Mouse (Mus musculus) hindbrain, embryonic 13.5 days (tissue): ENCODE data around the gene Ramp2. TPM values are rescaled to one million over a fixed set of nuclear protein-coding genes. Genes with fewer than 3 reads are reported as not detected.

Experiments
- ATAC-seq: fragments of 200-750 bp; cut with Nextera tagmentation; 2 replicates; pipeline ENCODE4 v1.8.0; 2017; ENCODE audit warnings: moderate TSS enrichment; ENCODE audit not compliant: low FRiP score
- H3K27ac ChIP-seq: fragments of 300-500 bp; sonication (generic); 2 replicates; pipeline ENCODE4 v1.5.1; 2015; ENCODE audit warnings: inconsistent platforms, mild to moderate bottlenecking, moderate library complexity
- H3K27me3 ChIP-seq: fragments of 300-500 bp; sonication (generic); 2 replicates; pipeline ENCODE4 v1.6.1; 2015; ENCODE audit warnings: mild to moderate bottlenecking, inconsistent platforms
- H3K36me3 ChIP-seq: fragments of 300-500 bp; sonication (generic); 2 replicates; pipeline ENCODE4 v1.6.1; 2015; ENCODE audit warnings: mild to moderate bottlenecking, inconsistent platforms
- H3K4me1 ChIP-seq: fragments of 300-500 bp; sonication (generic); replicated peaks from 2 replicates; pipeline ENCODE4 v1.6.1; 2015; ENCODE audit warnings: inconsistent platforms
- H3K4me2 ChIP-seq: fragments of 300-500 bp; sonication (generic); 2 replicates; pipeline ENCODE4 v1.6.1; 2015; ENCODE audit warnings: inconsistent platforms, mild to moderate bottlenecking, moderate library complexity
- H3K4me3 ChIP-seq: fragments of 300-500 bp; sonication (generic); 2 replicates; pipeline ENCODE4 v1.5.1; 2015; ENCODE audit warnings: mild to moderate bottlenecking, inconsistent platforms
- H3K9ac ChIP-seq: fragments of 300-500 bp; sonication (generic); 2 replicates; pipeline ENCODE4 v1.6.1; 2015; ENCODE audit warnings: mild to moderate bottlenecking, inconsistent platforms
- H3K9me3 ChIP-seq: fragments of 300-500 bp; sonication (generic); 2 replicates; pipeline ENCODE4 v1.6.1; 2016; ENCODE audit warnings: inconsistent platforms
- WGBS: fragments of 180-500 bp; shearing (Covaris S2); methylation state at CpG from one replicate; pipeline ENCODE4 v1.1.7; 2015; 5-methylcytosine and 5-hydroxymethylcytosine counted together
- polyA plus RNA-seq: library from polyadenylated mRNA; unstranded; fragments of >200 nt; fragmentation: Nextera tagmentation; extraction: Ambion mirVana; gene quantifications from 2 replicates; pipeline ENCODE4 v1.2.1, GENCODE M21; 2015

Ramp2 gene
- polyA plus RNA-seq, 1 experiment from 2014 or later = 94.9 TPM

DNA sequence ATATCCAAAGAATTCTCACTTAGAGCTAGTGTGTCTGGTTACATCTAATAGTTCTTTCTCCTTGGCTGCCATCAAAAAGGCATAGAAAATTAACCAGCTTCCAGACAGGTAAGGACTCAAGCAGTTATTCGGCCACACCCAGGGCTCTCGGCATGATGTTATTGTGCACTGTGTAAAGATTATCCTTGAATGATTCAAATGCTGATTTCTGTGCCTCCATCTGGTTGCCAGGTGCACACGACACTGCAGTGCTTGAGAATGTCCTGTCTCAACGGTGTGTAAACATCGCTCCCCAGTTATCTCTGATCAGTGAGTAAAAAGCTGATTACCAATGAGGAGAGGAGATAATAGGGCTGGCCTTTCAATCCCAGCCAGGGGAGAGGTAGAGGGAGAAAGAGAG lies 61.9 kb downstream of the Ramp2 start:
- Histone ChIP-seq H3K9me3 (no peaks in the 10 kb centered on the region), H3K27me3 (peaks cover 11% of the 10 kb centered on the region; the same call in 1 of the 2 replicates), H3K27ac (no peak overlapping the region), H3K4me3 (no peak overlapping the region), H3K4me1 (no peaks in the 10 kb centered on the region), H3K9ac (no peak overlapping the region), H3K4me2 (no peak overlapping the region), H3K36me3 (no peaks in the 10 kb centered on the region)
- ATAC-seq = no peak
- 42% methylated on average over 5 of the region's 5 CpGs for WGBS

Other genes with a start within 250 kb of the Ramp2 start
- gene Atp6v0a1, start 236.6 kb upstream of the Ramp2 start, polyA plus RNA-seq = 108 and 110 TPM in 2 replicates
- 10.7 and 11.3 TPM in 2 replicates for gene Naglu, start 176.0 kb upstream of the Ramp2 start, polyA plus RNA-seq
- gene Hsd17b1, start 167.6 kb upstream of the Ramp2 start, polyA plus RNA-seq = 0.49 TPM in 1 of 2 replicates, not detected in the other
- 41.9 and 44.1 TPM in 2 replicates for gene Coasy, start 163.5 kb upstream of the Ramp2 start, polyA plus RNA-seq
- gene Mlx, start 158.8 kb upstream of the Ramp2 start, polyA plus RNA-seq = 88.1 and 91.0 TPM in 2 replicates
- gene Psmc3ip, start 150.6 kb upstream of the Ramp2 start, polyA plus RNA-seq = 23.4 and 26.3 TPM in 2 replicates
- 25.1 and 27.7 TPM in 2 replicates for gene Retreg3, start 126.1 kb upstream of the Ramp2 start, polyA plus RNA-seq
- gene Tubg1, start 126.1 kb upstream of the Ramp2 start, polyA plus RNA-seq = 79.6 and 84.0 TPM in 2 replicates
- 34.6 and 38.2 TPM in 2 replicates for gene Tubg2, start 90.1 kb upstream of the Ramp2 start, polyA plus RNA-seq
- gene Cntnap1, start 75.5 kb upstream of the Ramp2 start, polyA plus RNA-seq = 2.6 and 2.8 TPM in 2 replicates
- 8.7 and 10.2 TPM in 2 replicates for gene Plekhh3, start 74.7 kb upstream of the Ramp2 start, polyA plus RNA-seq
- 0.13 and 0.18 TPM in 2 replicates for gene Ccr10, start 70.6 kb upstream of the Ramp2 start, polyA plus RNA-seq
- gene Ezh1, start 19.6 kb upstream of the Ramp2 start, polyA plus RNA-seq = 20.4 and 20.7 TPM in 2 replicates
- gene Vps25, start 7.7 kb downstream of the Ramp2 start, polyA plus RNA-seq = 110 and 115 TPM in 2 replicates
- gene Wnk4, start 14.5 kb downstream of the Ramp2 start, polyA plus RNA-seq = 7.0 and 7.7 TPM in 2 replicates
- gene Cntd1, start 33.0 kb downstream of the Ramp2 start, polyA plus RNA-seq = 1.3 TPM in 2 replicates
- gene Coa3, start 33.1 kb downstream of the Ramp2 start, polyA plus RNA-seq = 216 and 226 TPM in 2 replicates
- 166 and 188 TPM in 2 replicates for gene Becn1, start 56.3 kb downstream of the Ramp2 start, polyA plus RNA-seq
- gene Psme3, start 70.2 kb downstream of the Ramp2 start, polyA plus RNA-seq = 118 and 122 TPM in 2 replicates
- 1.9 and 2.4 TPM in 2 replicates for gene Aoc2, start 79.0 kb downstream of the Ramp2 start, polyA plus RNA-seq
- not detected in 2 replicates for gene Aoc3, start 84.6 kb downstream of the Ramp2 start, polyA plus RNA-seq
- gene G6pc, start 121.5 kb downstream of the Ramp2 start, polyA plus RNA-seq = not detected in 2 replicates
- 91.5 and 96.2 TPM in 2 replicates for gene Aarsd1, start 171.6 kb downstream of the Ramp2 start, polyA plus RNA-seq
- 4.8 and 8.0 TPM in 2 replicates for gene Gm27029, start 178.8 kb downstream of the Ramp2 start, polyA plus RNA-seq
- 28.6 and 29.8 TPM in 2 replicates for gene Rundc1, start 179.1 kb downstream of the Ramp2 start, polyA plus RNA-seq
- 2.3 and 2.8 TPM in 2 replicates for gene Ptges3l, start 179.3 kb downstream of the Ramp2 start, polyA plus RNA-seq
- gene Rpl27, start 196.3 kb downstream of the Ramp2 start, polyA plus RNA-seq = 301 and 310 TPM in 2 replicates
- gene Ifi35, start 202.4 kb downstream of the Ramp2 start, polyA plus RNA-seq = 3.7 and 4.0 TPM in 2 replicates
- gene Rnd2, start 219.0 kb downstream of the Ramp2 start, polyA plus RNA-seq = 108 and 111 TPM in 2 replicates
- gene Vat1, start 220.2 kb downstream of the Ramp2 start, polyA plus RNA-seq = 92.1 and 96.6 TPM in 2 replicates